Mouse (Mus musculus) kidney, adult 2 months (tissue): ENCODE data around the gene Ccdc63. TPM values are rescaled to one million over a fixed set of nuclear protein-coding genes. Genes with fewer than 3 reads are reported as not detected.
A peak's percentile ranks its signal among the peaks of the same experiment; 100 is the strongest.

Experiments
- DNase-seq: peaks from one replicate; pipeline ENCODE4 v3.0.0; 2021
- H3K27ac ChIP-seq: fragments of 200-500 bp; 2 replicates; pipeline ENCODE4 v1.5.1; 2012; ENCODE audit warnings: low read depth, low read length, control low read depth, inconsistent platforms; ENCODE audit not compliant: insufficient read depth
- H3K27me3 ChIP-seq: fragments of 200-500 bp; replicated peaks from 2 replicates; pipeline ENCODE4 v1.6.1; 2012; ENCODE audit warnings: mild to moderate bottlenecking, moderate library complexity, low read length, inconsistent platforms; ENCODE audit not compliant: control insufficient read depth, insufficient read depth
- H3K36me3 ChIP-seq: fragments of 200-500 bp; 2 replicates; pipeline ENCODE4 v1.6.1; 2012; ENCODE audit warnings: mild to moderate bottlenecking, moderate library complexity, low read length, inconsistent platforms; ENCODE audit not compliant: control insufficient read depth, insufficient read depth
- H3K4me1 ChIP-seq: fragments of 200-500 bp; 2 replicates; pipeline ENCODE4 v1.6.1; 2011; ENCODE audit warnings: low read length; ENCODE audit not compliant: control insufficient read depth, insufficient read depth
- H3K4me3 ChIP-seq: fragments of 200-500 bp; 2 replicates; pipeline ENCODE4 v1.5.1; 2011; ENCODE audit warnings: mild to moderate bottlenecking, low read depth, low read length, control low read depth; ENCODE audit not compliant: insufficient read depth
- CTCF ChIP-seq: fragments of 200-500 bp; conservative IDR thresholded peaks from 2 replicates; pipeline ENCODE4 v1.5.1; 2011; ENCODE audit warnings: low read depth, mild to moderate bottlenecking, control low read depth, low read length, moderate library complexity, mixed read lengths; ENCODE audit not compliant: insufficient read depth, insufficient read length
- POLR2A ChIP-seq: fragments of 200-500 bp; IDR thresholded peaks from one replicate; pipeline ENCODE4 v1.6.1; 2011; ENCODE audit warnings: low read depth, low read length, control low read depth
- WGBS: fragments of 180-500 bp; shearing (Covaris S2); methylation state at CpG from one replicate; pipeline ENCODE4 v1.1.7; 2018; 5-methylcytosine and 5-hydroxymethylcytosine counted together
- polyA plus RNA-seq: library from polyadenylated mRNA; depleted of rRNA; stranded (reverse); fragments of >200 nt; gene quantifications from 2 replicates; pipeline ENCODE4 v1.2.3, GENCODE M21; 2012; rRNA removed

Gene Ccdc63
- polyA plus RNA-seq, 1 experiment = 0.09 TPM

GRCm38 (mm10) chr5:122070963-122071800, 69.4 kb downstream of the Ccdc63 start:
- H3K27me3 ChIP-seq = no peaks in the 10 kb centered on the region
- no peak for TF ChIP-seq POLR2A
- no peak for TF ChIP-seq CTCF
- H3K4me3 ChIP-seq = no peak overlapping the region
- DNase-seq = peak; percentile 36
- 68% methylated on average over 16 of the region's 16 CpGs for WGBS
- H3K36me3 ChIP-seq = no peaks in the 10 kb centered on the region
- H3K4me1 ChIP-seq = no peaks in the 10 kb centered on the region
- H3K27ac ChIP-seq = no peak overlapping the region

GRCm38 (mm10) chr5:122068563-122068962, 72.1 kb downstream of the Ccdc63 start:
- no peak for DNase-seq
- no peaks in the 10 kb centered on the region for H3K27me3 ChIP-seq
- no peaks in the 10 kb centered on the region for H3K36me3 ChIP-seq
- WGBS = 79% methylated on average over 13 of the region's 13 CpGs
- no peaks in the 10 kb centered on the region for H3K4me1 ChIP-seq
- no peak overlapping the region for H3K4me3 ChIP-seq
- no peak for TF ChIP-seq CTCF
- no peak overlapping the region for H3K27ac ChIP-seq

GRCm38 (mm10) chr5:122063204-122063933, 77.3 kb downstream of the Ccdc63 start:
- no peak overlapping the region for H3K4me3 ChIP-seq
- H3K4me1 ChIP-seq = no peaks in the 10 kb centered on the region
- H3K27ac ChIP-seq = no peak overlapping the region
- TF ChIP-seq CTCF (no peak), POLR2A (no peak)
- H3K36me3 ChIP-seq = no peaks in the 10 kb centered on the region
- WGBS = 67% methylated on average over 25 of the region's 25 CpGs
- DNase-seq = no peak
- H3K27me3 ChIP-seq = no peaks in the 10 kb centered on the region

- TF ChIP-seq POLR2A = no peak
- TF ChIP-seq CTCF = no peak
- no peak overlapping the region for H3K27ac ChIP-seq
- no peak for DNase-seq
- H3K27me3 ChIP-seq = no peaks in the 10 kb centered on the region
- WGBS = 7% methylated on average over 12 of the region's 12 CpGs
- H3K36me3 ChIP-seq = no peaks in the 10 kb centered on the region
- no peak overlapping the region for H3K4me3 ChIP-seq
- no peaks in the 10 kb centered on the region for H3K4me1 ChIP-seq
These were observed 78.1 kb downstream of the Ccdc63 start for GRCm38 (mm10) chr5:122062479-122062878.

GRCm38 (mm10) chr5:122060767-122061333, 79.8 kb downstream of the Ccdc63 start:
- WGBS = 47% methylated on average over 10 of the region's 12 CpGs
- no peaks in the 10 kb centered on the region for H3K27me3 ChIP-seq
- DNase-seq = no peak
- no peaks in the 10 kb centered on the region for H3K4me1 ChIP-seq
- no peaks in the 10 kb centered on the region for H3K36me3 ChIP-seq
- TF ChIP-seq CTCF (no peak), POLR2A (no peak)
- no peak overlapping the region for H3K27ac ChIP-seq
- no peak overlapping the region for H3K4me3 ChIP-seq

GRCm38 (mm10) chr5:122059060-122060017, 81.3 kb downstream of the Ccdc63 start:
- TF ChIP-seq CTCF (peak; percentile 78), POLR2A (no peak)
- 21% methylated on average over 39 of the region's 39 CpGs for WGBS
- DNase-seq = peak; percentile 49

More at GRCm38 (mm10) chr5:122059060-122060017, 81.3 kb downstream of the Ccdc63 start:
- H3K27ac ChIP-seq = no peak overlapping the region
- H3K27me3 ChIP-seq = no peaks in the 10 kb centered on the region
- H3K4me3 ChIP-seq = peak overlapping the region; percentile 11; the same call in 1 of the 2 replicates
- H3K36me3 ChIP-seq = no peaks in the 10 kb centered on the region
- H3K4me1 ChIP-seq = no peaks in the 10 kb centered on the region

Other genes with a start within 250 kb of the Ccdc63 start
- gene Cux2, start 90.7 kb downstream of the Ccdc63 start, polyA plus RNA-seq = 3.2 and 3.6 TPM in 2 replicates
- 0.90 and 11.8 TPM in 2 replicates for gene Myl2, start 39.9 kb downstream of the Ccdc63 start, polyA plus RNA-seq
- gene Ppp1cc, start 17.5 kb upstream of the Ccdc63 start, polyA plus RNA-seq = 75.8 and 91.5 TPM in 2 replicates
- gene Hvcn1, start 66.0 kb upstream of the Ccdc63 start, polyA plus RNA-seq = 6.4 and 13.1 TPM in 2 replicates
- gene Tctn1, start 123.6 kb upstream of the Ccdc63 start, polyA plus RNA-seq = 18.2 and 23.2 TPM in 2 replicates
- gene Pptc7, start 143.5 kb upstream of the Ccdc63 start, polyA plus RNA-seq = 28.8 and 31.7 TPM in 2 replicates
- gene Rad9b, start 213.4 kb upstream of the Ccdc63 start, polyA plus RNA-seq = 4.2 and 4.5 TPM in 2 replicates
- gene Vps29, start 213.5 kb upstream of the Ccdc63 start, polyA plus RNA-seq = 111 and 133 TPM in 2 replicates
- 28.2 and 28.8 TPM in 2 replicates for gene Gpn3, start 231.1 kb upstream of the Ccdc63 start, polyA plus RNA-seq
- 20.7 and 20.8 TPM in 2 replicates for gene Fam216a, start 231.5 kb upstream of the Ccdc63 start, polyA plus RNA-seq